Mouse (Mus musculus) liver, adult (tissue): ENCODE measurements around the gene Cdk14.

Source experiments
- GATA4 ChIP-seq: IDR thresholded peaks from 2 replicates; pipeline ENCODE4 v1.6.1; 2014; ENCODE audit warnings: mild to moderate bottlenecking, low read length; ENCODE audit not compliant: insufficient replicate concordance

Cdk14 gene

GRCm38 (mm10) chr5:4916390-4917273, 503.5 kb downstream of the Cdk14 start:
- TF ChIP-seq GATA4, result no peak

DNA sequence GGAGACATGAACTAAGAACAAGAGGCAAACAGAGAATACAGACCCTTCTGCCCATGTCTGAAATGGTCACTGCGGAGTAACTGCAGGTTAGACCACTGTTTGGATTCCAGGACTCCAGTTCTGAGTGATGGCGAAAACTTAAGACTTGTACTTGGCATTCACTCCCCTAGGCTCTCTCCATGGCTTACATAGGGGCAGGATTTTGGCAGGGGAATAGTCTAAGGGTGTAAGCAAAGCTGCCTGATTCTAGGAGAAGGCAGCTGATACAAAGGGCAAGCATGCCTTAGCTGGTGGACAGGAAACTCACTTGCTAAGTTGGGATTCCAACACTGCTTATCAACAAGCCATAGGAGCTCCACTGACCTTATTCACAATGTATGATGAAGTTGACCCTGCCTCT, 521.9 kb downstream of the Cdk14 start:
- no peak for TF ChIP-seq GATA4

- no peak for TF ChIP-seq GATA4
Observed at GRCm38 (mm10) chr5:4894988-4895387, 525.1 kb downstream of the Cdk14 start.

- no peak for TF ChIP-seq GATA4
Observed at GRCm38 (mm10) chr5:4893852-4894207, 526.3 kb downstream of the Cdk14 start.

DNA sequence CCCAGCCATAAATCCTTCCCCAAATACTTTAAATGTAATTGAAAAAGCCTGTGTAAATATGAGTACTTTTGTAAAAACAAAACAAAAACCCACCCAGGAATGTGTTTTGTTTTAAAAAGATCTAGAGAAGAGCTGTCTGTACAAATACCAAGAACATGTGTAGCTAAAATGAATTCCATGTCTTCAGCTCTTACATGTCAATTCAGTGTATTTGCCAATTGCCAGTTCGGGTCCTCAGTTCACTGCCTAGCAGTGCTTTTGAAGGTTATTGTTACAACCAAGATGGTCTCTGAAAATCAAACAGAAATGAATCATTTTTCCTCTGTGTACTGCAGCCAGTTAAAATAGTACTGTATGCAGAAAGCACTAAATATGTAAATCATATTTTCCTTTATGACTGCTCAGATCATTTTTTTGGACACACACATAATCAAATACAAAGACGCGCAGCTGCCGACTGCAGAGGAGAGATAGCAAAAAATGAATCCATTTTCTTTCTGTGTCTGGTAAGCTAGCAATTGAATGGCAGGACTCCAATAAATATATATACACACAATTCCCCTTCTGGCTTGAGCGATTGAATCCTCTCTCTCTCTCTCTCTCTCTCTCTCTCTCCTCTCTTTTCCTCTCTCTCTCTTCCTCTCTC, 526.8 kb downstream of the Cdk14 start:
- no peak for TF ChIP-seq GATA4

- TF ChIP-seq GATA4, result no peak
Observed at GRCm38 (mm10) chr5:4892734-4893133, 527.4 kb downstream of the Cdk14 start.

GRCm38 (mm10) chr5:4891862-4892704, 528.0 kb downstream of the Cdk14 start:
- no peak for TF ChIP-seq GATA4

DNA sequence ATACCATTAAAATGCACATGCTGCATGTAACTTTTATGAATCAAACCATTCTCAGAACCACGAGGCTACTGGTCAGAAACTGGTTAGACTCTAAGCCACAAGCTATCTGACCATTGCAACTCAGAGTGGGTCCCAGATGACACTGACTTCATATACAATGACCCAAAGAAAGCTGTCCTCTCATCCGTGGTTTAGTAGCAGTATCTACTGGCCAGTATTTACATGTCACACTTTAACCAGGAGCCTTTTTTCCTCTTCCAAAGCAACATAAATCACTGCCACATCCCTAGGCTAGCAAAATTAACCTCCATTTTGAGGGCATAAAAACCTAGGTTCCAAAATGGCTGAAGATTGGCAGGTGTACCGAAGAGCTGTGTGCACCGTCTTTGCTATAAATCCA, 533.0 kb downstream of the Cdk14 start:
- TF ChIP-seq GATA4, result no peak

DNA sequence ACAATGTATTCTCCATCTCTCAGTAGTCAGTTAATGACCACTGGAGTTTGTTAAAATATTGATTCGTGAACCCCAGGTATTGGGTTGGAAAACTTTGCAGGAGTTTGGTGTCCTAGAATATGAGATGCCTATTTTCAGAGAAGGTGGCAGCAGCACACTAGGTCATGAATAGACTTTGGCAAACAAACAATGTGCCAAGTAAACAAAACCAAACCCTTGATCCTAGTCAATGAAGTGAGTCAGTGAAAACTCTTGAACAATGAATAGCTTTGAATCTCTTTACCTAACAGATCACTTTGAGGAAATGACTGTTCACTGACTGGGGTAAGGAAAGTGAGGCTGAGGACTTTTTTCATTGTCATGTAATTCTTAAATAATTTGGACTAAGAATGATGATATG, 537.3 kb downstream of the Cdk14 start:
- no peak for TF ChIP-seq GATA4

- no peak for TF ChIP-seq GATA4
Observed at GRCm38 (mm10) chr5:4880331-4880730, 539.8 kb downstream of the Cdk14 start.

DNA sequence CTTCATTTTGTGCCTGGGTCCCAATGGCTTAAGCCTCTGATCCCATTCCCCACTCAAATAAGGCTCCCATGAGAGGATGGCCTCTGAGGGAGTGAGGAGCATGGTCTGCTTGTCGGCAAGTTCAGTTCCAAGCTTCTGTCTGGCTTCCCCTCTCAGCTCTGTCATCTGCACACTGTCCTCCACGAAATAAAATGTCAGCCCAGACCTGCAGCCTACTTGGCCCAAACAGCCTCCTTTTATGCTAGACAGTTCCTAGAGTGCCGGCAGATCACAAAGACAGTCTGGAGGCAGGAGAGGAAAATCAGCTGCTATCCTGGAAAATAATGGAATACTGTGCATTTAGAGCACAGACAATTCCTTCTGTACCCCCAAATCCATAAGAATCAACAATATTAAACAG, 541.2 kb downstream of the Cdk14 start:
- TF ChIP-seq GATA4, result no peak

DNA sequence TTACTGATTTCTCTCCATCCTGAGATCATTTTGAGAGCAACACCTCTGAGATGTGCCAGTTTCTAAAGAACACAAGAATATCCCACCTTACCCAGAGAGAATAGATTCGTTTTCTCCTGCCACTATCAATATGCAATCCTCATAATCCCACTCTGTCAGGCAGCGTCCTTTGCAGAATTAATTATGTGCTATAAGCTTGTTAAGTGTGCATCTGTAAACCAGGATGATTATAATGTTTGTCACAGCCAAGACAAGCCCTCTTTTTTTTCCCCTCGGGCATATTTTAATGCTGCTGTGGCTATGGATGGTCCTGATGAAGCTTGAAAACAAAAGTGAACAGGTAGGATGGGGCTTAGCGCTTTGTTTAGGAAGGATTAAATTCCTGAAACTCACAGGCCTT, 542.5 kb downstream of the Cdk14 start:
- TF ChIP-seq GATA4, result no peak

DNA sequence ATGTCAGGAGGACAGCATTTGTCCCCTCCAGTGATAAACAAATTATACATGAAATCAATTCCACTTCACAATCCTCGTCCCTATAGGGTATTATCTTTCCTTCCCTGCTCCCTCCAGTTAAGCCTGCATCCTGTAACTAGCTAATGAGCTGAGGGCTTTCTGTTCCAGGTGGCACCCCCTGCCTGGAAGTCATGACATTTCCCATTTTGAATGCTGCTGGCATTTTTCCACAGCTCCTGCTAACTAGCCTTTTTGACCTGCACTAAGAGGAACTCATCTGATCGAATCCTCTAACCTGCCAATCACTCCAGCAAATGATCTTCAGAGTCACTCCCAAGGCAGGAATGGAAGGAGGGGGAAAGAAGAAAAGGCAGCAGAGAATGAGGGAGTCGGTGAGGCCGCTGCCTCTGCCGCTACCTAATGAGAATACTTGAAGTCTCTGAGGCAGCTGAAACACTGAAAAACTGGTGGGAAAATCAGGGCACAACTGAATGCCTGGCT, 542.9 kb downstream of the Cdk14 start:
- no peak for TF ChIP-seq GATA4

- TF ChIP-seq GATA4, result no peak
Observed at GRCm38 (mm10) chr5:4876653-4877091, 543.4 kb downstream of the Cdk14 start.

GRCm38 (mm10) chr5:4870041-4870726, 549.9 kb downstream of the Cdk14 start:
- TF ChIP-seq GATA4, result no peak
